Mouse (Mus musculus) liver, postnatal 0 days (tissue): ENCODE data around the gene Nexmif.

Experiments used
- CTCF ChIP-seq: sonication (generic); IDR thresholded peaks from 2 replicates; pipeline ENCODE4 v1.5.1; 2016; ENCODE audit warnings: antibody characterized with exemption, low read depth
- EP300 ChIP-seq: IDR thresholded peaks from 2 replicates; pipeline ENCODE4 v1.6.1; 2016; ENCODE audit warnings: antibody characterized with exemption, low read depth, mild to moderate bottlenecking

DNA sequence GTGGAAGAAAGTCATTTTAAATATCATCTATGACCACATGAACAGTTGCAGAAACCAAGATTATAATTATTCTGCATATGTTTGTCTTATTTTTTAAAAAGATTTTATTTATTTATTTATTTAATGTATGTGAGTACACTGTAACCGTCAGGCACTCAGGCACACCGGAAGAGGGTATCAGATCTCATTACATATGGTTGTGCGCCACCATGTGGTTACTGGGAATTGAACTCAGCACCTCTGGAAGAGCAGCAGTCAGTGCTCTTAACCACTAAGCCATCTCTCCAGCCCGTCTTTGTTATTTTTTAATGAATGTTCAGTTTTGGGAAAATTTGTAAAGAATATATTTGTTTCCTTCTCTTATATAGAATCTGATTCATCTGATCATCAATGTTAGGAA, 168.2 kb downstream of the Nexmif start:
- TF ChIP-seq CTCF: peak; percentile 49
- TF ChIP-seq EP300: no peak
